Mouse (Mus musculus) embryo, embryonic 11.5 days (tissue): ENCODE measurements around the gene Cep250.

Experiments
- DNase-seq: peaks from one replicate; pipeline ENCODE4 v3.0.0-alpha.2; 2012; ENCODE audit warnings: low read depth, low spot score

The Cep250 gene

DNA sequence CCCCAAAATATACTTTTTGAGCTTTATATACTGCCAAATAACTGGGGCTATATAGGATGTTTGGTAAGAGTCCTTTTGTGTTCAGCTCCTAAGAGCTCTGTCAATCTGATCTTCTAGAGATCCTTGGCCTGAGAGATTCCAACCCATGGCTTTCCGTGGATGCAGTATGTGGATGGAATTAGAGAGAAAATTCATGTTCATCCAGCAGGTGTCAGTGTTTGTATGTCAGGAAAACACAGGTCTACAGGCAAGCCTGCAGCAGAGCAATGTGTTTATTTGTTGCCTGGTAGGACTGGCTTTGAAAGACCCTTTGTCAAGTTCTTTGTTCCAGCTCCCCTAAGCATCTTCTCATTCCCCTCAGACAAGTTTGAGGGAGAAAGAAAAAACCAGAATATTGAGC, 6.7 kb downstream of the Cep250 start:
- no peak for DNase-seq

- DNase-seq = no peak
These were observed 17.1 kb downstream of the Cep250 start for GRCm38 (mm10) chr2:155973348-155973747.

GRCm38 (mm10) chr2:155974087-155974731, 18.0 kb downstream of the Cep250 start:
- DNase-seq = no peak

GRCm38 (mm10) chr2:155979328-155979991, 23.2 kb downstream of the Cep250 start:
- DNase-seq = no peak

DNA sequence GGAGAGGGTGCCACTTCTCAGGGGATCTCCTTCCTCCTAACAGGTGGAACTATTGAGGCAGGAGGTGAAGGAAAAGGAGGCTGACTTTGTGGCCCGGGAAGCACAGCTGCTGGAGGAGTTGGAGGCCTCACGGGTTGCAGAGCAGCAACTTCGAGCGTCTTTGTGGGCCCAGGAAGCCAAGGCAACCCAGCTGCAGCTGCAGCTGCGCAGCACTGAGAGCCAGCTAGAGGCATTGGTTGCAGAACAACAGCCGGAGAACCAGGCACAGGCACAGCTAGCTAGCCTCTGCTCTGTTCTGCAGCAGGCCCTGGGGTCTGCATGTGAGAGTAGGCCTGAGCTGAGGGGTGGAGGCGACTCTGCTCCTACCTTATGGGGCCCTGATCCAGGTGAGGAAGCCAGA, 29.5 kb downstream of the Cep250 start:
- DNase-seq = no peak

DNA sequence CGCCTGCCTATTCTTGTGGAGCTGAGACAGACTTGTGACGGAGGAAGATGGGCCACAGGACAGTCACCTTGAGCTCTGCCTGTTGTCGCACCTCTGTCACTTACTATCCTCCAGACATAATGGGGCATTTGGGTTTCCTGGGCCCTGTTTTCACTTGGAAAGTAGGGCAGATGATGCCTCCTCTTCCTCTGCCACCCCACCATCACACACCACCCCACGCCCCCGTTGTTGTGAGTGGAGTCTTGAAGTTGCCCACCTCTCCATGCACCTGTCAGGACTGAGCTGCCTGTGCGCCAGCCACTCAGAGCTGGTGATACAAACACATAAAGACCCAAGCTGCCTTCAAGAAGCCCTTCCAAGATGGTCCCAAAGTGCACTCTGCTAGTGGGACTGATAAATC, 30.9 kb downstream of the Cep250 start:
- no peak for DNase-seq

GRCm38 (mm10) chr2:155989085-155989484, 32.8 kb downstream of the Cep250 start:
- DNase-seq = no peak

- DNase-seq = no peak
These were observed 34.9 kb downstream of the Cep250 start for GRCm38 (mm10) chr2:155991151-155991550.

- no peak for DNase-seq
These were observed 35.6 kb downstream of the Cep250 start for GRCm38 (mm10) chr2:155991863-155992321.

- no peak for DNase-seq
These were observed 49.1 kb downstream of the Cep250 start for GRCm38 (mm10) chr2:156005393-156005792.

GRCm38 (mm10) chr2:156007888-156008532, 51.8 kb downstream of the Cep250 start, which contains the start of the genes 6430550D23Rik and Ergic3:
Gene 6430550D23Rik (minus strand): TSS chr2:156007977.
Gene Ergic3 (plus strand): TSS chr2:156008045.
- DNase-seq = peak; percentile 97

DNA sequence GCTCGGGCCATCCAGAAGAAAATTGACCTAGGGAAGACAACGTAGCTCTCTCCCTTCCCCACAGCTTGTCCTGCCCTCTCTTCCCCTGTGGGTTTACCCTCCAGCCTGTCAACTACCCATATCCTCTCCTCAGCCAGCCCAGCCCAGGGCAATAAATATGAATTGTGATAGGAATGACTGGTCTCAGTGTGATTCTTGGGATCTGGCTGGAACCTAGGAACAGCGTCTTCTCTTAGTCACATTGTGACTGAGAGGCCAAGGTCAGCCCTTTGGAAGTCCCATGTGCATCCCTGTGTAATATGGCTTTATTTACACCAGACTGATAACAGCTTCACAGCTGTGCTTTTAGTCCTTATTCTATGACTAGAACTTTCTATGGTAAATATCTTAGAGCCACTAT, 61.8 kb downstream of the Cep250 start:
- no peak for DNase-seq

GRCm38 (mm10) chr2:156021219-156021618, 65.0 kb downstream of the Cep250 start:
- DNase-seq = no peak

GRCm38 (mm10) chr2:156021765-156022164, 65.5 kb downstream of the Cep250 start:
- no peak for DNase-seq

DNA sequence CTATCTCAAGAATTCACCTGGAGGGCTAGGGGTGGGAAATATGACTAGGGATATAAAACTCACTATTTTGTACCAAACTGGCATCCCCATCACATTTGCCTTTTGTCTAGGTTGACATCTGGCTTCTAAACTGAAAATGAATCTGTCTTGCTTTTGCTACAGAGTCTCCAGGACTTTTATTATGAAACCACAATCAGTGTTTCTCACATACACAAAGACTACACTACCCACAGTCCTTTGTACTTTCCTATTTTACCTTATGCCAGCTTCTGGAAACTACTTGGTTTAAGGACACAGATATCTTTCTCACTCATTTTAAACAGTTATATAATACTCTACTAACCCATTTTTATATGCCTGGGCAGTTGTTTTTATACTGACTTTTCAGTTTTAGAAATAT, 69.2 kb downstream of the Cep250 start:
- DNase-seq = no peak

DNA sequence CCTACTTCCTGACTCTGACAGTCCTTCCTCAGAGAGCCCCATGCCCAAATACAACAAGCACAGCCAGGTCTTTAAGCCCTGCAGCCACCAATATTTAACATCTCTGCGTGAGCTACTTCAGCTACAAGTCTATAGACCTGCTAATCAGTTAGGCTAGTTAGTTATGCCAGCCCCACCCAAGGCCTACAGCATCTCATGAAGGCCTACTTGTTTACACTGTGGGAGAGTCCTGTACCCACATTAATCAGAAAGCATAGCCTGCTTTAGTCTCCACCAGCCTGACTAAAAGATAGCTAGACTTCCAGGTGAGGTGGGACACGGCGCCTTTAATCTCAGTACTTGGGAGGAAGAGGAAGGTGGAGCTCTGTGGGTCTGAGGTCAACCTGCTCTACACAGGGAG, 83.1 kb downstream of the Cep250 start:
- no peak for DNase-seq

DNA sequence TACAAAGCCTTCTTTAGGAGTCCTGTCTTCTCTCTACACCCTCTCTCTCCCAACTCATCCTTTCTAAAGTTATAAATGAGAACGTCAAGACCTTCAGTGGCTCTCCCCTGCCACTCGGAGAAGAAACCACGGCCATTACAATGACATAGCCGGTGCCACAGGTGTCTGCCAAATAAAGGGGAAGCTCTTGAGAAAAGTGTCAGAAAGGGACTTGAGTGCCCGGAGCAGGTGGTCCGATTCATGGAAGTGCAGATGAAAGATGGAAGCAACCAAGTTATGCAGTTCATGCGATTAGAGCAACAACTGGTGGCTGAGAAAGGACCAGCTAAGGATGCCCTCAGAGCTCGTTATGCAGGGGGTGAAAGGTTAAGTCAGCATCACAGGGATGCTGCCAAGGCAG, 86.6 kb downstream of the Cep250 start:
- DNase-seq = no peak

DNA sequence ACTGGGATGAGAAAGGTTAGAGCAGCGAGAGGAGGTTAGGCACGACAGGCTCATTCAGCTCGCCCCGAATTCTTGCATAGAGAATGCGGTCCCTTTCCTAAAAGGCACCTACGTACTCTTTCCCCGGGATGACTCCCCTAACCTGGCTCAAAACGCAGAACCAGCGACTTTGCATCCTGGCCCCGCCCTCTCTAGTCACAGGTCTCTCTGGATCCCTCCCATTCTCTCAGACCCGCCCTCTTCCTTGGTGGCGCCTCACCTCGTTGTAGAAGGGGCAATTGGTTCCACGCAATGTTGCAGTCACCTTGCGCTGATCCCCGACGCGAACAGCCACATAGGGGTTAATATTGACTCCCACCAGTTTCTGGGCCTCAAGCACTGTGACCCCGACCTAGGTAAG, 91.7 kb downstream of the Cep250 start:
- no peak for DNase-seq
